Mouse (Mus musculus) CH12.LX (cell line): ENCODE results near the gene Mrgbp. TPM values are rescaled to one million over a fixed set of nuclear protein-coding genes. Genes with fewer than 3 reads are reported as not detected.

ENCODE experiments used
- DNase-seq: peaks from one replicate; pipeline ENCODE4 v3.0.0-alpha.2; 2013; ENCODE audit errors: extremely low read depth
- H3K27ac ChIP-seq: 2 replicates; pipeline ENCODE4 v1.5.1; 2012; ENCODE audit warnings: low read depth, mild to moderate bottlenecking, control low read depth, moderate library complexity; ENCODE audit not compliant: insufficient read depth
- H3K27me3 ChIP-seq: replicated peaks from 2 replicates; pipeline ENCODE3; 2012; ENCODE audit warnings: inconsistent platforms
- H3K36me3 ChIP-seq, 2 experiments: replicated peaks in 1 of 2; 2 replicates each; pipeline versions ENCODE3 to v1.6.1; 2012; ENCODE audit warnings: inconsistent platforms in 1 of 2, low read length in 1 of 2, mild to moderate bottlenecking in 1 of 2, mixed read lengths in 1 of 2, moderate library complexity in 1 of 2; ENCODE audit not compliant: control insufficient read depth in 1 of 2, insufficient read depth in 1 of 2
- H3K4me1 ChIP-seq, 2 experiments: 2 replicates each; pipeline ENCODE4 v1.6.1; 2012; ENCODE audit warnings: inconsistent platforms in 1 of 2, moderate library complexity in 1 of 2; ENCODE audit not compliant: insufficient read depth in 2 of 2, control insufficient read depth in 1 of 2
- H3K4me2 ChIP-seq: 2 replicates; pipeline ENCODE4 v1.6.1; 2012; ENCODE audit warnings: low read depth, mild to moderate bottlenecking, control low read depth; ENCODE audit not compliant: poor library complexity, insufficient read depth, severe bottlenecking
- H3K4me3 ChIP-seq, 3 experiments: fragments of 150-350 bp in 1 of 3; sonication (generic) in 1 of 3; replicated peaks in 1 of 3; 2 replicates each; pipeline versions ENCODE3 to v1.5.1; 2011 to 2012; ENCODE audit warnings: low read depth in 2 of 3, low read length in 2 of 3, mild to moderate bottlenecking in 2 of 3, moderate library complexity in 2 of 3, control low read depth in 1 of 3, improper control_type of control experiment in 1 of 3, inconsistent platforms in 1 of 3, mixed read lengths in 1 of 3; ENCODE audit not compliant: poor library complexity in 1 of 3
- H3K79me2 ChIP-seq: replicated peaks from 2 replicates; pipeline ENCODE4 v1.6.1; 2012; ENCODE audit warnings: mild to moderate bottlenecking, moderate library complexity; ENCODE audit not compliant: control insufficient read depth, poor library complexity, insufficient read depth, severe bottlenecking; ENCODE audit errors: extremely low read depth
- H3K9ac ChIP-seq: 2 replicates; pipeline ENCODE4 v1.6.1; 2012; ENCODE audit warnings: low read depth, mild to moderate bottlenecking, control low read depth, moderate library complexity; ENCODE audit not compliant: insufficient read depth
- H3K9me3 ChIP-seq: replicated peaks from 2 replicates; pipeline ENCODE3; 2012; ENCODE audit warnings: low read length, inconsistent platforms, mixed read lengths
- BHLHE40 ChIP-seq: IDR thresholded peaks from 2 replicates; pipeline ENCODE4 v1.6.1; 2011; ENCODE audit warnings: mild to moderate bottlenecking, low read depth, low read length, improper control_type of control experiment
- CHD1 ChIP-seq: IDR thresholded peaks from 2 replicates; pipeline ENCODE4 v1.6.1; 2012; ENCODE audit warnings: low read depth, low read length, improper control_type of control experiment, inconsistent platforms
- CHD2 ChIP-seq: IDR thresholded peaks from 2 replicates; pipeline ENCODE4 v1.6.1; 2011; ENCODE audit warnings: low read length, improper control_type of control experiment
- ELF1 ChIP-seq: IDR thresholded peaks from 2 replicates; pipeline ENCODE4 v1.6.1; 2014; ENCODE audit warnings: low read depth, mild to moderate bottlenecking, inconsistent platforms, low read length, improper control_type of control experiment
- ETS1 ChIP-seq: conservative IDR thresholded peaks from 2 replicates; pipeline ENCODE4 v1.6.1; 2012; ENCODE audit warnings: low read depth, mild to moderate bottlenecking, inconsistent platforms, low read length, improper control_type of control experiment, moderate library complexity
- GABPA ChIP-seq: IDR thresholded peaks from 2 replicates; pipeline ENCODE4 v1.6.1; 2012; ENCODE audit warnings: low read depth, low read length, improper control_type of control experiment, inconsistent platforms; ENCODE audit not compliant: insufficient replicate concordance
- HCFC1 ChIP-seq: IDR thresholded peaks from 2 replicates; pipeline ENCODE4 v1.6.1; 2012; ENCODE audit warnings: low read depth, mild to moderate bottlenecking, inconsistent platforms, low read length, improper control_type of control experiment
- KAT2A ChIP-seq: IDR thresholded peaks from 2 replicates; pipeline ENCODE4 v1.6.1; 2012; ENCODE audit warnings: low read length, improper control_type of control experiment, inconsistent platforms; ENCODE audit not compliant: insufficient replicate concordance
- MAZ ChIP-seq: IDR thresholded peaks from 2 replicates; pipeline ENCODE4 v1.6.1; 2012; ENCODE audit warnings: low read depth, mild to moderate bottlenecking, inconsistent platforms, low read length, improper control_type of control experiment, moderate library complexity
- MXI1 ChIP-seq: IDR thresholded peaks from 2 replicates; pipeline ENCODE4 v1.6.1; 2011; ENCODE audit warnings: mild to moderate bottlenecking, low read depth, low read length, improper control_type of control experiment
- MYC ChIP-seq: IDR thresholded peaks from 2 replicates; pipeline ENCODE4 v1.6.1; 2011; ENCODE audit warnings: low read depth, mild to moderate bottlenecking, improper control_type of control experiment, low read length
- NELFE ChIP-seq: IDR thresholded peaks from 2 replicates; pipeline ENCODE4 v1.6.1; 2011; ENCODE audit warnings: low read depth, low read length, improper control_type of control experiment
- NRF1 ChIP-seq: IDR thresholded peaks from 2 replicates; pipeline ENCODE4 v1.6.1; 2014; ENCODE audit warnings: low read depth, mild to moderate bottlenecking, inconsistent platforms, low read length, improper control_type of control experiment, moderate library complexity
- SMC3 ChIP-seq: IDR thresholded peaks from 2 replicates; pipeline ENCODE4 v1.6.1; 2011; ENCODE audit warnings: low read depth, low read length, improper control_type of control experiment
- TBP ChIP-seq: conservative IDR thresholded peaks from 2 replicates; pipeline ENCODE4 v1.6.1; 2011; ENCODE audit warnings: low read depth, low read length, improper control_type of control experiment
- TCF12 ChIP-seq: IDR thresholded peaks from 2 replicates; pipeline ENCODE4 v1.6.1; 2014; ENCODE audit warnings: low read depth, mild to moderate bottlenecking, inconsistent platforms, low read length, improper control_type of control experiment
- ZMIZ1 ChIP-seq: IDR thresholded peaks from 2 replicates; pipeline ENCODE4 v1.6.1; 2012; ENCODE audit warnings: low read depth, mild to moderate bottlenecking, inconsistent platforms, low read length, improper control_type of control experiment
- dilution Hi-C: fragments of 300-500 bp; cut with MboI; formaldehyde crosslinking; loops from 2 replicates; pipeline ENCODE4 v1.14.3; 2020; ENCODE audit warnings: low sequenced_read_pairs; ENCODE audit not compliant: extremely low pct_unique_long_range_greater_than_20kb, extremely low pct_ligation_motif_present
- in situ Hi-C: fragments of 300-500 bp; cut with MboI; formaldehyde crosslinking; loops from 3 replicates; pipeline ENCODE4 v1.14.3; 2019; ENCODE audit warnings: low sequenced_read_pairs, low pct_ligation_motif_present, low pct_unique_long_range_greater_than_20kb, mixed read lengths
- polyA plus RNA-seq: library from polyadenylated mRNA; unstranded; fragments of >175 nt; gene quantifications from 2 replicates; pipeline ENCODE4 v1.2.1, GENCODE M21; 2012; ENCODE audit warnings: low read depth; ENCODE audit not compliant: insufficient read length
- total RNA-seq, 2 experiments: library from RNA; depleted of rRNA; stranded (reverse); fragments of 300-350 nt in 1 of 2; fragments of >200 nt in 1 of 2; gene quantifications; 2 replicates each; pipeline ENCODE4 v1.2.3; 2012 to 2014

Gene Mrgbp
- total and polyA plus RNA-seq, 3 experiments = 31.2 to 64.6 (median 47.5) TPM

DNA sequence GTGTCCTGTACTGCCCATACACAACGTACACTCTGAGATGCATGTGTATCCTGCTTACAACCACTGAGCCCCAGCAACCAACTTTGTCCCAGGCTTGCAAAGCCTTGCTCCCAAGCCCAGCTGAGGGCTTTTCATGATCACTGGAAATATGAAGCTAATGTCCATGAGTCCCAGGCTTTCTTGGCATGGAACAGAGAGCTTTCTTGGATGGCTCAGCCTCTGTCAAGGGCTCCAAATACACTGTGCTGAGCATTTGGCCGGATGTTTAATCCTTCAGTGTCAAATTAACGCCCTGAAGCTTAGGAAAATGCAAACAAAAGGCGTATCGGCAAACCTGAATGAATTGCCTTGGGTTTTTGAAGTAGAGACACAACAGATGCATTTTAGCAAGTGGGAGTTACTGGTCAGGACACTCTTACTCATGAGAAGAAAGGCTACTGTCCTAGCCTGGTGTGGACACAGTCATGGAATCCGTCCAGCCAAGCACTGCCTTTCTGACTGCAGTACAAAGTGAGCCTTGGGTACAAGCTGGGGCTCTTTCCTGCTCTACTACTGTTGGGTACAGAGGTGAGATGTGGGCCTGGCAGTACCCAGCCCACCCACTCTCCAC lies 48.6 kb upstream of the Mrgbp start:
- Histone ChIP-seq H3K27ac (no peak overlapping the region), H3K27me3 (peaks cover 39% of the 10 kb centered on the region), H3K4me2 (no peak overlapping the region), H3K9ac (no peak overlapping the region), H3K36me3 (no peaks in the 10 kb centered on the region), H3K4me1 (no peaks in the 10 kb centered on the region; a peak in 1 of 4 replicates), H3K9me3 (no peaks in the 10 kb centered on the region), H3K4me3 (no peak overlapping the region)
- DNase-seq = no peak
- in situ Hi-C loops = no loop called here
- no peak for TF ChIP-seq NRF1
- TF ChIP-seq, all 38 proteins: peak for 0
- H3K79me2 ChIP-seq = no peaks in the 10 kb centered on the region
- dilution Hi-C loops = no loop called here

DNA sequence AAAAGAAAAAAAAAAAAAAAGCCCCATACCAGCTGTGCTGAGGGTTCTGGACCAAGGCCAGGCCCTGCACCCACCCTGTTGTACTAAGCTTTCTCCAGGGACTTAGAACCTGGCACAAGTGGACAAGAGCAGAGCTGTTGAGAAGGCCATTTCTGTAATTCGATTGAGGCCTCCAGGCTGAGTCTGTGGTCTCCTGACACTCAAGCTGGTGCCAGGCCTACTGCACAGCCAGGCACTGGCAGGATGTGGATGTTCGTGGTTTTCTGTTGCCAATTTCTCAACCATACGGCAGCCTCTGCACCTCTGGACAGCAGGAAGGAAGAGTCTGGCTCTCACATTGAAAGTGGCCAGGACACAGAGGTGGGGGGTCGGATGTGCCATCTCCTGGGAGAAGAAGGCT lies 47.9 kb upstream of the Mrgbp start:
- peaks cover 33% of the 10 kb centered on the region for H3K27me3 ChIP-seq

DNA sequence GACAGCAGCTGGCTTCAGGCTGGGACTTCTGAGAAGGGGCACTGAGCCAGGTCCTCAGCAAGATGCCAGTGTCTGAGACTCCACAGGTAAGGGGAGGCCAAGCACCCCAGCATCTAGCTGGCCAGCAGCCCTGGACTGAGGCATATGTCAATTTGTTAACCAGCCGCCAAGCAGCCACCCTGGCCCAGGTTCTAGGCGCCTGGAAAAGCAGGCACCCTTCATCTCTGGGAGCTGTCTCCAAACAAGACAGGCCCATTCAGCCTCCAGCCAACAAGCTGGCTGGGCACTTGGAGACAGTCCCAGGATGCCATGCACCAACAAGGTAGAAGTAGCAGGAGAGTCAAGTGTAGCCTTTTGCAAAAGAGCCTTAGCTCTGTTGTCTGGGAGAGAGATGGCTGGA lies 37.4 kb upstream of the Mrgbp start:
- Histone ChIP-seq H3K9me3 (no peaks in the 10 kb centered on the region), H3K9ac (no peak overlapping the region)
- in situ Hi-C loops = no loop called here
- TF ChIP-seq MYC (no peak), BHLHE40 (no peak), MAZ (no peak), ETS1 (no peak), HCFC1 (no peak), ELF1 (no peak), SMC3 (no peak), KAT2A (no peak), GABPA (no peak), ZMIZ1 (no peak), CHD2 (no peak), TCF12 (no peak), CHD1 (no peak), NELFE (no peak), TBP (no peak)
- TF ChIP-seq, all 38 proteins: peak for 0
- Histone ChIP-seq H3K79me2 (no peaks in the 10 kb centered on the region), H3K27me3 (peaks cover 12% of the 10 kb centered on the region), H3K4me2 (no peak overlapping the region), H3K4me1 (peaks cover 0 to 4% of the 10 kb centered on the region in 2 experiments; a peak in 1 of 4 replicates), H3K4me3 (no peak overlapping the region), H3K36me3 (no peaks in the 10 kb centered on the region), H3K27ac (no peak overlapping the region)
- dilution Hi-C loops = no loop called here
- no peak for DNase-seq

More for the DNA sequence above, 47.9 kb upstream of the Mrgbp start:
- in situ Hi-C loops = no loop called here
- H3K27ac ChIP-seq = no peak overlapping the region
- H3K4me3 ChIP-seq = no peak overlapping the region
- H3K9ac ChIP-seq = no peak overlapping the region
- H3K79me2 ChIP-seq = no peaks in the 10 kb centered on the region
- no peak for DNase-seq
- H3K4me2 ChIP-seq = no peak overlapping the region
- peaks cover 3 to 5% of the 10 kb centered on the region in 2 experiments for H3K4me1 ChIP-seq
- no peak for TF ChIP-seq MXI1
- TF ChIP-seq, all 38 proteins: peak for 0
- dilution Hi-C loops = no loop called here
- Histone ChIP-seq H3K36me3 (no peaks in the 10 kb centered on the region), H3K9me3 (no peaks in the 10 kb centered on the region)
